8 mouse cellular contexts compared by ENCODE assay signal in the genomic region with DNA sequence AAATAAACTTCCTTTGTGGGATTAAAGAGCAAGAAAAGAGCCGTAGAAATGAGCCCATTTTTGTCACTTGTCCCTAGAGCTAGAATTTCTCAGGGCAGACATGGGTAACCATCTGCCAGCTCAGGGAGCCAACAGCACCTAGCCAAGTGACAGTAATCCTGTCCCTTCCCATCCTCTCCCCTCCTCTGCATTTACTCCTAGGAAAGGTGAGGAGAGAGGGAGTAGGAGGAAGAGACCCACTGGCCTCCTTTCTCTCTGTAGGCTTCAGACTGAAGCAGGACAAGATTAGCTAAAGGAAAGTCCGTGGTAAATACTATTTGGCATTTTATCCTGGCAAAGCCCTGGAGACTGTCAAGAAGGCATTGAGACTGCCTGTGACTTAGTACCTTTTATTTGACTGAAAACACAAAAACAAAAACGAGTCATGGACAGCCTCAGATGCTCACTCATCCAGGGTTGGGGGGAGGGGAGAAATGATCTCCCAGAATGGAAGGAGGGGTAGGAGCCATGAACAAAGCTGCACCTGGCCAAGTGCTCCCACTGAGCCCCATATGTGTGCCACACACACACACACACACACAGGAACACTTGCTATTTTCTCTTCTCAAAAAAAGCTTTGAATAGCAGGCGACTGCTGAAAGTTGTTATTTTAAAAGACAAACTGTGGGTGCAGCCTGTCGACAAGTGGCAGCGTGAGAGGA.
DNase-seq lines count a peak whose midpoint lies in the region; ATAC-seq lines count a peak whose summit lies in the region.

No protein-coding gene starts in this region.

- ATAC-seq in forebrain, embryonic 13.5 days, result peak; percentile 73
- ATAC-seq in granulocyte monocyte progenitor cell, adult 5-6 weeks (replicated peaks; ENCODE audit: poor library complexity, severe bottlenecking), result no peak

- no peak overlapping the region for H3K4me2 ChIP-seq in forebrain, embryonic 13.5 days

- 17% methylated on average over 6 of the region's 6 CpGs for WGBS in forebrain, embryonic 13.5 days
- WGBS in forebrain, embryonic 10.5 days, result 60% methylated on average over 6 of the region's 6 CpGs

- H3K9ac ChIP-seq in forebrain, embryonic 13.5 days, result no peak overlapping the region

- no peak overlapping the region for H3K4me3 ChIP-seq in forebrain, embryonic 13.5 days
- H3K4me3 ChIP-seq in forebrain, embryonic 10.5 days, result no peak overlapping the region

- H3K4me1 ChIP-seq in forebrain, embryonic 13.5 days, result peaks cover 17% of the 10 kb centered on the region
- H3K4me1 ChIP-seq in forebrain, embryonic 10.5 days, result peaks cover 12% of the 10 kb centered on the region

- H3K27ac ChIP-seq in forebrain, embryonic 13.5 days, result no peak overlapping the region; the same call in 1 of the 2 replicates
- H3K27ac ChIP-seq in forebrain, embryonic 10.5 days, result no peak overlapping the region

- no peaks in the 10 kb centered on the region for H3K27me3 ChIP-seq in forebrain, embryonic 13.5 days
- H3K27me3 ChIP-seq in forebrain, embryonic 10.5 days (ENCODE audit: poor library complexity, severe bottlenecking), result no peaks in the 10 kb centered on the region

- no peaks in the 10 kb centered on the region for H3K36me3 ChIP-seq in forebrain, embryonic 13.5 days (ENCODE audit: poor library complexity, severe bottlenecking)
- H3K36me3 ChIP-seq in forebrain, embryonic 10.5 days (replicated peaks), result no peaks in the 10 kb centered on the region

- H3K9me3 ChIP-seq in forebrain, embryonic 13.5 days (replicated peaks), result no peaks in the 10 kb centered on the region
- H3K9me3 ChIP-seq in forebrain, embryonic 10.5 days, result no peaks in the 10 kb centered on the region

- DNase-seq in forebrain, embryonic 10.5 days (ENCODE audit: extremely low spot score, low spot score), result no peak
- DNase-seq in embryo, embryonic 9.5 days (ENCODE audit: extremely low spot score), result peak; percentile 18
- DNase-seq in layer of hippocampus, postnatal 14 days (ENCODE audit: low spot score in 2 of 2), result peak; percentile 24 to 64
- DNase-seq in right cerebral cortex, adult 2 months (ENCODE audit: low spot score in 2 of 2), result peak; percentile 39
- no peak for DNase-seq in heart, adult 8-10 months (ENCODE audit: low spot score)
- DNase-seq in heart, postnatal 4 days, result no peak

Comparison
In these comparisons a context has a peak if more than half of its experiments do, and no peak if none do; other contexts are left out.
1. DNase-seq: peak in embryo, embryonic 9.5 days (single experiment), layer of hippocampus, postnatal 14 days (2 of 2) and right cerebral cortex, adult 2 months (2 of 2); none in forebrain, embryonic 10.5 days (single experiment), heart, adult 8-10 months (single experiment) and heart, postnatal 4 days (single experiment).